In genomic region chr2:113494401-113495080, GRCm38 (mm10) we compare ENCODE assay signal across 9 mouse cellular contexts.
A peak's percentile ranks its signal among the peaks of the same experiment; 100 is the strongest.
DNase-seq lines count a peak whose midpoint lies in the region; ATAC-seq and TF ChIP-seq lines count a peak whose summit lies in the region.
"Had no signal": no experiment of that assay in that cellular context is flagged by ENCODE, and none has a peak within 500 bp of the region (broad histone marks: within the 10 kb centered on the region; RNA-seq: fewer than 3 reads in every experiment).

No protein-coding gene starts in this region.

- ATAC-seq in cerebellum, adult (ENCODE audit: insufficient number of reproducible peaks, low FRiP score, low TSS enrichment) = no peak

- no peak overlapping the region for H3K4me3 ChIP-seq in embryonic fibroblast, embryonic 13.5 days (ENCODE audit: insufficient read depth, low read length)

- peaks cover 3% of the 10 kb centered on the region; the same call in 1 of the 2 replicates for H3K4me1 ChIP-seq in embryonic fibroblast, embryonic 13.5 days (ENCODE audit: control insufficient read depth, insufficient read depth, low read length)

- 0 out of 2 replicates have a peak overlapping the region, but pooled peaks have one; percentile 39 for H3K27ac ChIP-seq in embryonic fibroblast, embryonic 13.5 days (ENCODE audit: insufficient read depth, low read length)
- H3K27ac ChIP-seq: macrophage had no signal

- no peak for TF ChIP-seq POLR2A in embryonic fibroblast, embryonic 13.5 days (IDR thresholded peaks at IDR 0.05; ENCODE audit: low read depth, low read length)

- TF ChIP-seq CTCF in embryonic fibroblast, embryonic 13.5 days (IDR thresholded peaks at IDR 0.05; ENCODE audit: borderline replicate concordance, insufficient read depth, low read length) = no peak

- DNase-seq in cerebellum, adult 8-10 months = peak; percentile 43
- DNase-seq in layer of hippocampus, adult 11-12 months (ENCODE audit: low spot score) = peak; percentile 57
- no peak for DNase-seq in layer of hippocampus, adult 8-10 months (ENCODE audit: low spot score in 2 of 2)
- peak; percentile 16 for DNase-seq in ES-CJ7 (ENCODE audit: low read depth, low spot score)
- peak; percentile 79 for DNase-seq in retina, embryonic 14.5 days (ENCODE audit: low spot score)
- no peak for DNase-seq in urinary bladder, postnatal 14 days (ENCODE audit: low spot score)

Comparison
In these comparisons a context has a peak if more than half of its experiments do, and no peak if none do; other contexts are left out.
1. DNase-seq: peak in cerebellum, adult 8-10 months (single experiment), layer of hippocampus, adult 11-12 months (single experiment), ES-CJ7 (single experiment) and retina, embryonic 14.5 days (single experiment); none in layer of hippocampus, adult 8-10 months (0 of 2) and urinary bladder, postnatal 14 days (single experiment).